ENCODE assay signal across 22 mouse cellular contexts in genomic region chr7:99739276-99739675, GRCm38 (mm10). TPM values are rescaled to one million over a fixed set of nuclear protein-coding genes. Genes with fewer than 3 reads are reported as not detected.
DNase-seq lines count a peak whose midpoint lies in the region; ATAC-seq and TF ChIP-seq lines count a peak whose summit lies in the region.
"Had no signal": no experiment of that assay in that cellular context is flagged by ENCODE, and none has a peak within 500 bp of the region (broad histone marks: within the 10 kb centered on the region; RNA-seq: fewer than 3 reads in every experiment).

No protein-coding gene starts in this region.

- no peak overlapping the region for H3K4me2 ChIP-seq in forebrain, postnatal 0 days (ENCODE audit: low read depth)
- H3K4me2 ChIP-seq in forebrain, embryonic 13.5 days = no peak overlapping the region
- H3K4me2 ChIP-seq in hindbrain, embryonic 11.5 days (replicated peaks; ENCODE audit: low read depth, low read length) = no peak overlapping the region
- H3K4me2 ChIP-seq: midbrain, embryonic 11.5 days had no signal

- no peaks in the 10 kb centered on the region for H3K4me1 ChIP-seq in forebrain, postnatal 0 days (ENCODE audit: insufficient read depth)
- no peaks in the 10 kb centered on the region for H3K4me1 ChIP-seq in forebrain, embryonic 13.5 days
- H3K4me1 ChIP-seq in hindbrain, embryonic 11.5 days (replicated peaks; ENCODE audit: control insufficient read depth, insufficient read depth, low read length) = no peaks in the 10 kb centered on the region

- H3K9ac ChIP-seq in forebrain, postnatal 0 days = no peak overlapping the region
- no peak overlapping the region for H3K9ac ChIP-seq in forebrain, embryonic 13.5 days
- H3K9ac ChIP-seq in hindbrain, embryonic 11.5 days (ENCODE audit: low read depth, low read length) = no peak overlapping the region

- no peak for TF ChIP-seq CTCF in forebrain, postnatal 0 days (IDR thresholded peaks at IDR 0.05; ENCODE audit: low read depth)

- 32% methylated on average over 9 of the region's 9 CpGs for WGBS in forebrain, postnatal 0 days
- 49% methylated on average over 9 of the region's 9 CpGs for WGBS in forebrain, embryonic 13.5 days
- 60% methylated on average over 9 of the region's 9 CpGs for WGBS in hindbrain, embryonic 11.5 days

- no peak for ATAC-seq in forebrain, postnatal 0 days
- ATAC-seq in forebrain, embryonic 13.5 days = no peak
- ATAC-seq in hindbrain, embryonic 11.5 days (ENCODE audit: low FRiP score) = no peak
- ATAC-seq: hindbrain, postnatal 0 days had no signal

- no peaks in the 10 kb centered on the region for H3K9me3 ChIP-seq in forebrain, postnatal 0 days (ENCODE audit: low read length)
- no peaks in the 10 kb centered on the region for H3K9me3 ChIP-seq in forebrain, embryonic 13.5 days (replicated peaks)
- H3K9me3 ChIP-seq in hindbrain, embryonic 11.5 days (ENCODE audit: control insufficient read depth, low read length) = no peaks in the 10 kb centered on the region
- H3K9me3 ChIP-seq: forebrain, embryonic 10.5 days had no signal

- peak; percentile 2 for DNase-seq in forebrain, postnatal 0 days
- DNase-seq in left cerebral cortex, postnatal 14 days (ENCODE audit: low spot score in 2 of 2) = peak; percentile 19 to 45
- DNase-seq in left cerebral cortex, postnatal 10 days (ENCODE audit: extremely low spot score in 1 of 2, low spot score in 2 of 2) = no peak
- DNase-seq in R1 (ENCODE audit: low read depth, low spot score) = peak; percentile 15
- peak; percentile 50 for DNase-seq in layer of hippocampus, adult 9-11 months
- no peak for DNase-seq in hindbrain, embryonic 11.5 days (ENCODE audit: low spot score)
- DNase-seq in adrenal gland, adult 8-10 months = no peak
- DNase-seq: cerebellum, adult 2 months; heart, postnatal 10 days; liver had no signal

- intact Hi-C loops in left cerebral cortex, postnatal 14 days (cut with DNase I) = no loop called here
- intact Hi-C loops in left cerebral cortex, postnatal 10 days (cut with DNase I) = no loop called here

- H3K4me3 ChIP-seq in forebrain, postnatal 0 days (ENCODE audit: low read depth, low read length) = no peak overlapping the region
- no peak overlapping the region for H3K4me3 ChIP-seq in forebrain, embryonic 13.5 days
- H3K4me3 ChIP-seq in hindbrain, embryonic 11.5 days (ENCODE audit: low read depth, low read length) = no peak overlapping the region
- H3K4me3 ChIP-seq: forebrain, embryonic 10.5 days; left cerebral cortex, adult 2 months; myocyte had no signal

- no peak overlapping the region for H3K27ac ChIP-seq in forebrain, postnatal 0 days (ENCODE audit: low read depth, low read length)
- no peak overlapping the region for H3K27ac ChIP-seq in forebrain, embryonic 13.5 days
- no peak overlapping the region for H3K27ac ChIP-seq in hindbrain, embryonic 11.5 days (ENCODE audit: low read depth, low read length)
- H3K27ac ChIP-seq: forebrain, embryonic 10.5 days; hindbrain, postnatal 0 days; left cerebral cortex, adult 2 months had no signal

- H3K27me3 ChIP-seq in forebrain, postnatal 0 days (ENCODE audit: insufficient read depth, low read length) = no peaks in the 10 kb centered on the region
- H3K27me3 ChIP-seq in forebrain, embryonic 13.5 days = no peaks in the 10 kb centered on the region
- no peaks in the 10 kb centered on the region for H3K27me3 ChIP-seq in hindbrain, embryonic 11.5 days (ENCODE audit: control insufficient read depth, insufficient read depth, low read length)

- H3K36me3 ChIP-seq in forebrain, postnatal 0 days (ENCODE audit: insufficient read depth) = no peaks in the 10 kb centered on the region
- no peaks in the 10 kb centered on the region for H3K36me3 ChIP-seq in forebrain, embryonic 13.5 days (ENCODE audit: poor library complexity, severe bottlenecking)
- no peaks in the 10 kb centered on the region for H3K36me3 ChIP-seq in hindbrain, embryonic 11.5 days (ENCODE audit: control insufficient read depth, insufficient read depth, low read length)
- H3K36me3 ChIP-seq: forebrain, embryonic 10.5 days had no signal

RNA-seq across cellular contexts. Expression of gene Olfr520, which starts 9.2 kb away (rescaled TPM):
- total RNA-seq in forebrain, postnatal 0 days (2014; rRNA removed) = not detected in 2 replicates
- polyA plus RNA-seq in forebrain, postnatal 0 days (2015; fragmentation: Nextera tagmentation; extraction: Ambion mirVana) = not detected in 2 replicates
- not detected in 2 replicates for polyA plus RNA-seq in forebrain, embryonic 13.5 days (2015; fragmentation: Nextera tagmentation; extraction: Ambion mirVana)
- total RNA-seq in left cerebral cortex, postnatal 14 days (2021) = not detected
- under 1 TPM in 1 of 2 experiments, not detected in 1; 0.51 TPM for total RNA-seq in left cerebral cortex, postnatal 10 days (2021)
- not detected in 2 replicates for polyA plus RNA-seq in hindbrain, embryonic 11.5 days (2014; fragmentation: Nextera tagmentation; extraction: Ambion mirVana)
- total RNA-seq in adrenal gland, adult 8-10 months (2022) = not detected
- total RNA-seq: CH12.LX; hindbrain, postnatal 0 days; left cerebral cortex, adult 2 months; neutrophil, adult 5-6 weeks had no signal
- polyA plus RNA-seq: cerebellum, adult 2 months; cortical plate, adult 2 months; embryonic facial prominence, embryonic 14.5 days; forebrain, embryonic 10.5 days; hindbrain, postnatal 0 days; kidney, embryonic 14.5 days; midbrain, embryonic 11.5 days; myocyte had no signal

RNA-seq across cellular contexts. Expression of gene Olfr521, which starts 24.0 kb away (rescaled TPM):
- total RNA-seq in forebrain, postnatal 0 days (2014; rRNA removed) = not detected in 2 replicates
- not detected in 2 replicates for polyA plus RNA-seq in forebrain, postnatal 0 days (2015; fragmentation: Nextera tagmentation; extraction: Ambion mirVana)
- not detected in 2 replicates for polyA plus RNA-seq in forebrain, embryonic 13.5 days (2015; fragmentation: Nextera tagmentation; extraction: Ambion mirVana)
- total RNA-seq in left cerebral cortex, postnatal 14 days (2021) = not detected
- total RNA-seq in left cerebral cortex, postnatal 10 days (2021) = not detected
- polyA plus RNA-seq in hindbrain, embryonic 11.5 days (2014; fragmentation: Nextera tagmentation; extraction: Ambion mirVana) = not detected in 2 replicates
- not detected for total RNA-seq in adrenal gland, adult 8-10 months (2022)
- total RNA-seq: CH12.LX; gastrocnemius, adult 8-10 months; heart, postnatal 10 days; hindbrain, postnatal 0 days; left cerebral cortex, adult 2 months; neutrophil, adult 5-6 weeks had no signal
- polyA plus RNA-seq: cerebellum, adult 2 months; cortical plate, adult 2 months; embryonic facial prominence, embryonic 14.5 days; forebrain, embryonic 10.5 days; hindbrain, postnatal 0 days; kidney, embryonic 14.5 days; midbrain, embryonic 11.5 days; myocyte had no signal

RNA-seq across cellular contexts. Expression of gene Slco2b1, which starts 28.1 kb away (rescaled TPM):
- 10.8 and 10.9 TPM in 2 replicates for total RNA-seq in forebrain, postnatal 0 days (2014; rRNA removed)
- polyA plus RNA-seq in forebrain, postnatal 0 days (2015; fragmentation: Nextera tagmentation; extraction: Ambion mirVana) = 5.9 and 6.7 TPM in 2 replicates
- 3.1 and 3.2 TPM in 2 replicates for polyA plus RNA-seq in forebrain, embryonic 13.5 days (2015; fragmentation: Nextera tagmentation; extraction: Ambion mirVana)
- 10 to 100 TPM; 15.9 to 16.6 TPM for total RNA-seq in left cerebral cortex, postnatal 14 days (2021)
- 10 to 100 TPM; 15.4 to 15.8 TPM for total RNA-seq in left cerebral cortex, postnatal 10 days (2021)
- polyA plus RNA-seq in hindbrain, embryonic 11.5 days (2014; fragmentation: Nextera tagmentation; extraction: Ambion mirVana) = 2.1 and 2.4 TPM in 2 replicates
- 10 to 100 TPM; 25.3 to 35.2 (median 31.5) TPM for total RNA-seq in adrenal gland, adult 8-10 months (2022)
- total RNA-seq: neutrophil, adult 5-6 weeks had no signal

Comparison
In these comparisons a context has a peak if more than half of its experiments do, and no peak if none do; other contexts are left out.
1. DNase-seq: peak in forebrain, postnatal 0 days (single experiment), left cerebral cortex, postnatal 14 days (2 of 2), R1 (single experiment) and layer of hippocampus, adult 9-11 months (single experiment); none in left cerebral cortex, postnatal 10 days (0 of 2), hindbrain, embryonic 11.5 days (single experiment) and adrenal gland, adult 8-10 months (single experiment).